Mouse (Mus musculus): ENCODE data around the gene Treml1. TPM values are rescaled to one million over a fixed set of nuclear protein-coding genes. Genes with fewer than 3 reads are reported as not detected.

The Treml1 gene
- total and polyA plus RNA-seq, 3 experiments: 0.96 to 1.7 TPM; not detected in 1

DNA sequence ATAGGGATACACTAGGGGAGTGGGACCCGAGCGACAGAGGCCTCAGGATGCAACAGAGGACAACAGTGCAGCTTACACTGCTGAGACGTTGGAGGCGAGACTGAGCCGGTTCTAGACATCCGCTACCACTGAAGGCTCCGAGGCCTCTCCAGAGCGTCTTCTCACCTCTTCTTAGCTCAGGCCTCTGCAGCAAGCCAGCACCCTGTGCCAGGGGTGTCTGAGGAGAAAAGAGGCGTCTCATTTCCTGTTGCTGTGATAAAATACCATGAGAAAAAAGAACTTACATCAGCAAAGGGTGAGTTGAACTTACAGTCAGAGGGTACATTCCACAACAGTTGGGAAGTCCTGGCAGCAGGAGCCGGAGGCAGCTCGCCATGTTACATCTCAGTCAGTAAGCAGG is 34.1 kb upstream of the Treml1 start:
- no peak overlapping the region for H3K27ac ChIP-seq (ENCODE audit: control insufficient read depth, low read depth, low read length)
- H3K9ac ChIP-seq (ENCODE audit: control insufficient read depth, low read depth, low read length, poor library complexity, severe bottlenecking): no peak overlapping the region
- no peaks in the 10 kb centered on the region for H3K27me3 ChIP-seq (ENCODE audit: control insufficient read depth in 1 of 2, insufficient read depth in 2 of 2, low read length in 2 of 2)
- H3K4me1 ChIP-seq (ENCODE audit: control insufficient read depth in 1 of 2, insufficient read depth in 2 of 2, low read length in 2 of 2): peaks cover 16 to 27% of the 10 kb centered on the region in 2 experiments
- no peaks in the 10 kb centered on the region for H3K79me2 ChIP-seq (ENCODE audit: control insufficient read depth, insufficient read depth, low read length, poor library complexity)
- H3K36me3 ChIP-seq (ENCODE audit: control insufficient read depth in 1 of 2, insufficient read depth in 2 of 2, low read length in 2 of 2): peaks cover 0 to 19% of the 10 kb centered on the region in 2 experiments; a peak in 2 of 4 replicates
- no peaks in the 10 kb centered on the region for H3K9me3 ChIP-seq (replicated peaks; ENCODE audit: insufficient read depth, low read length)
- H3K4me3 ChIP-seq (ENCODE audit: control insufficient read depth in 1 of 2, insufficient read depth in 1 of 2, low read depth in 2 of 2, low read length in 2 of 2): no peak overlapping the region
- no peak for DNase-seq (ENCODE audit: low read depth, low spot score)
- TF ChIP-seq MAZ (IDR thresholded peaks at IDR 0.05; ENCODE audit: low read depth, low read length) (no peak), GABPA (IDR thresholded peaks at IDR 0.05; ENCODE audit: low read depth, low read length) (no peak)

DNA sequence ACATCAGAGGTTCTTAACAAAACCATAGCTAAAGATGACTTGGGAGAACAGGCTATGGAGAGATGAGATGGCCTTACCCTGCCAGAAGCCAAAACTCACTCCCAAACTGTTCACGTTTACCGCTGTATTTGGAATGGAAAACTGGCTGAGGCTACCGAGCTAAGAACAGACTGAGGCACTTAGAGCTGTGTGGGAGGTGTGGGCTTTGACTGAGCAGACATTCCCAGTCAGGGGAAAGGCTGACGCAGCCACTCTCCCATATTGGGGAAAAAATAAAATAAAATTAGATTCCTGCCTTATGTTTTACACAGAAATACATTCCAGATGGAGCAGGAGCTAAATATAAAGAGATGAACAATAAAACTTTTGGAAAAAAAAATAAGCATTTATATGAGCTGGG is 33.1 kb upstream of the Treml1 start:
- H3K36me3 ChIP-seq (ENCODE audit: control insufficient read depth in 1 of 2, insufficient read depth in 2 of 2, low read length in 2 of 2): peaks cover 0 to 11% of the 10 kb centered on the region in 2 experiments; a peak in 2 of 4 replicates
- H3K79me2 ChIP-seq (ENCODE audit: control insufficient read depth, insufficient read depth, low read length, poor library complexity): no peaks in the 10 kb centered on the region
- no peak for DNase-seq (ENCODE audit: low read depth, low spot score)
- H3K9me3 ChIP-seq (replicated peaks; ENCODE audit: insufficient read depth, low read length): no peaks in the 10 kb centered on the region
- H3K4me3 ChIP-seq (ENCODE audit: control insufficient read depth in 1 of 2, insufficient read depth in 1 of 2, low read depth in 2 of 2, low read length in 2 of 2): no peak overlapping the region
- TF ChIP-seq POLR2A (IDR thresholded peaks at IDR 0.05; ENCODE audit: control insufficient read depth in 1 of 2, insufficient read depth in 1 of 2, low read depth in 1 of 2, low read length in 2 of 2, poor library complexity in 1 of 2) (no peak), POLR2AphosphoS2 (IDR thresholded peaks at IDR 0.05; ENCODE audit: low read length) (no peak), SIN3A (IDR thresholded peaks at IDR 0.05; ENCODE audit: low read length) (no peak), NRF1 (IDR thresholded peaks at IDR 0.05; ENCODE audit: insufficient read depth, low read depth, low read length, poor library complexity, severe bottlenecking) (no peak), MAZ (IDR thresholded peaks at IDR 0.05; ENCODE audit: low read depth, low read length) (no peak), GATA1 (IDR thresholded peaks at IDR 0.05; ENCODE audit: low read depth, low read length) (no peak), TAL1 (IDR thresholded peaks at IDR 0.05; ENCODE audit: low read length) (no peak), USF2 (IDR thresholded peaks at IDR 0.05; ENCODE audit: borderline replicate concordance in 1 of 2, insufficient read depth in 1 of 2, low read depth in 1 of 2, low read length in 2 of 2) (no peak), CTCF (IDR thresholded peaks at IDR 0.05 in 2 of 3, conservative IDR thresholded peaks at IDR 0.05 in 1 of 3; ENCODE audit: control insufficient read depth in 1 of 3, insufficient read depth in 1 of 3, low read depth in 2 of 3, low read length in 3 of 3, poor library complexity in 1 of 3, severe bottlenecking in 1 of 3) (no peak), CHD1 (IDR thresholded peaks at IDR 0.05; ENCODE audit: low read depth, low read length) (no peak), KAT2A (conservative IDR thresholded peaks at IDR 0.05; ENCODE audit: low read depth, low read length) (no peak)
- H3K27ac ChIP-seq (ENCODE audit: control insufficient read depth, low read depth, low read length): no peak overlapping the region
- H3K9ac ChIP-seq (ENCODE audit: control insufficient read depth, low read depth, low read length, poor library complexity, severe bottlenecking): no peak overlapping the region
- H3K4me1 ChIP-seq (ENCODE audit: control insufficient read depth in 1 of 2, insufficient read depth in 2 of 2, low read length in 2 of 2): peaks cover 9 to 19% of the 10 kb centered on the region in 2 experiments
- H3K27me3 ChIP-seq (ENCODE audit: control insufficient read depth in 1 of 2, insufficient read depth in 2 of 2, low read length in 2 of 2): no peaks in the 10 kb centered on the region

DNA sequence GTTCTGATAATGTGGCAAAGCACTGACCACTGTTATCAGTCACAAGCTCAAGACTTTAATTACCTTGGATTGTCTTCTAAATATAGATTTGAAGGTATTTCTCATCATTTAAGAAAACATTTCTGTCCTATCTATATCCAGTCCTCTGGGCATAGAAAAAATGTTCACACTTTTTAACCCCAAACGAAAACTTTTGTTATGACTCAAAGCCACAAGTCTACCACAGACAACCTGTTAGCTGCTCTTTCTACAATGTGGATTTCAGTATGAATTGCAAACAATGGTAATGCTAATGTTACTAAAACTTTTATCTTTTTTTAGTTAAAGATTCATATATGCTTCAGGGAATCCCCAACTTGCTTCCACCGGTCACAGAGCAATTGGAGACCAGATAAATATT is 27.2 kb upstream of the Treml1 start:
- no peak for TF ChIP-seq E2F4 (IDR thresholded peaks at IDR 0.05; ENCODE audit: borderline replicate concordance, low read depth, low read length)
- TF ChIP-seq POLR2AphosphoS5 (IDR thresholded peaks at IDR 0.05; ENCODE audit: borderline replicate concordance, low read depth, low read length): no peak
- no peak for TF ChIP-seq HCFC1 (IDR thresholded peaks at IDR 0.05; ENCODE audit: low read depth, low read length)
- TF ChIP-seq SIN3A (IDR thresholded peaks at IDR 0.05; ENCODE audit: low read length): no peak
- TF ChIP-seq MAZ (IDR thresholded peaks at IDR 0.05; ENCODE audit: low read depth, low read length): no peak
- no peak for TF ChIP-seq JUND (IDR thresholded peaks at IDR 0.05; ENCODE audit: low read depth, low read length)
- TF ChIP-seq KAT2A (conservative IDR thresholded peaks at IDR 0.05; ENCODE audit: low read depth, low read length): no peak
- no peak for TF ChIP-seq ZMIZ1 (IDR thresholded peaks at IDR 0.05; ENCODE audit: low read depth, low read length)
- TF ChIP-seq ZKSCAN1 (IDR thresholded peaks at IDR 0.05; ENCODE audit: low read depth, low read length): no peak
- no peak for TF ChIP-seq NELFE (IDR thresholded peaks at IDR 0.05; ENCODE audit: low read depth, low read length)
- TF ChIP-seq UBTF (IDR thresholded peaks at IDR 0.05; ENCODE audit: borderline replicate concordance, insufficient read depth, low read depth, low read length): no peak
- Histone ChIP-seq H3K9ac (ENCODE audit: control insufficient read depth, low read depth, low read length, poor library complexity, severe bottlenecking) (no peak overlapping the region), H3K36me3 (ENCODE audit: control insufficient read depth in 1 of 2, insufficient read depth in 2 of 2, low read length in 2 of 2) (peaks cover 0 to 4% of the 10 kb centered on the region in 2 experiments; a peak in 1 of 4 replicates), H3K27me3 (ENCODE audit: control insufficient read depth in 1 of 2, insufficient read depth in 2 of 2, low read length in 2 of 2) (no peaks in the 10 kb centered on the region), H3K4me3 (ENCODE audit: control insufficient read depth in 1 of 2, insufficient read depth in 1 of 2, low read depth in 2 of 2, low read length in 2 of 2) (no peak overlapping the region), H3K79me2 (ENCODE audit: control insufficient read depth, insufficient read depth, low read length, poor library complexity) (no peaks in the 10 kb centered on the region), H3K4me1 (ENCODE audit: control insufficient read depth in 1 of 2, insufficient read depth in 2 of 2, low read length in 2 of 2) (peaks cover 3 to 4% of the 10 kb centered on the region in 2 experiments; a peak in 3 of 4 replicates), H3K9me3 (replicated peaks; ENCODE audit: insufficient read depth, low read length) (no peaks in the 10 kb centered on the region), H3K27ac (ENCODE audit: control insufficient read depth, low read depth, low read length) (no peak overlapping the region)
- no peak for DNase-seq (ENCODE audit: low read depth, low spot score)

All from MEL (cell line).